Mouse (Mus musculus): ENCODE measurements around the gene Gm42906. TPM values are rescaled to one million over a fixed set of nuclear protein-coding genes. Genes with fewer than 3 reads are reported as not detected.
A peak's percentile ranks its signal among the peaks of the same experiment; 100 is the strongest.

The Gm42906 gene
- polyA plus RNA-seq, 1 experiment from 2014 or later: not detected

GRCm38 (mm10) chr5:151034715-151035512, 393.0 kb downstream of the Gm42906 start:
- no peak for ATAC-seq
- Histone ChIP-seq H3K27ac (no peak overlapping the region), H3K4me3 (replicated peaks) (no peak overlapping the region), H3K36me3 (peaks cover 4% of the 10 kb centered on the region; the same call in 1 of the 2 replicates), H3K27me3 (replicated peaks) (no peaks in the 10 kb centered on the region), H3K9me3 (no peaks in the 10 kb centered on the region), H3K4me1 (replicated peaks) (no peaks in the 10 kb centered on the region), H3K4me2 (replicated peaks) (no peak overlapping the region), H3K9ac (no peak overlapping the region)
- 61% methylated on average over 9 of the region's 9 CpGs for WGBS

GRCm38 (mm10) chr5:151028906-151029305, 399.1 kb downstream of the Gm42906 start:
- Histone ChIP-seq H3K4me3 (replicated peaks) (no peak overlapping the region), H3K27me3 (replicated peaks) (no peaks in the 10 kb centered on the region), H3K4me1 (replicated peaks) (peaks cover 3% of the 10 kb centered on the region; the same call in 1 of the 2 replicates), H3K27ac (no peak overlapping the region), H3K36me3 (no peaks in the 10 kb centered on the region), H3K9ac (no peak overlapping the region), H3K9me3 (no peaks in the 10 kb centered on the region), H3K4me2 (replicated peaks) (no peak overlapping the region)
- 65% methylated on average over 6 of the region's 6 CpGs for WGBS
- ATAC-seq: no peak

GRCm38 (mm10) chr5:151027171-151027570, 400.8 kb downstream of the Gm42906 start:
- ATAC-seq: no peak
- H3K27ac ChIP-seq: no peak overlapping the region
- H3K9me3 ChIP-seq: no peaks in the 10 kb centered on the region
- H3K4me1 ChIP-seq (replicated peaks): peaks cover 9% of the 10 kb centered on the region
- no peaks in the 10 kb centered on the region for H3K36me3 ChIP-seq
- H3K9ac ChIP-seq: no peak overlapping the region
- H3K4me2 ChIP-seq (replicated peaks): no peak overlapping the region
- WGBS: 64% methylated on average over 7 of the region's 7 CpGs
- H3K27me3 ChIP-seq (replicated peaks): no peaks in the 10 kb centered on the region
- H3K4me3 ChIP-seq (replicated peaks): no peak overlapping the region

- Histone ChIP-seq H3K4me1 (replicated peaks) (peaks cover 9% of the 10 kb centered on the region), H3K9ac (no peak overlapping the region), H3K36me3 (no peaks in the 10 kb centered on the region), H3K4me2 (replicated peaks) (no peak overlapping the region), H3K4me3 (replicated peaks) (no peak overlapping the region), H3K27ac (no peak overlapping the region), H3K9me3 (no peaks in the 10 kb centered on the region), H3K27me3 (replicated peaks) (no peaks in the 10 kb centered on the region)
- WGBS: 78% methylated on average over 4 of the region's 4 CpGs
- no peak for ATAC-seq
Observed at GRCm38 (mm10) chr5:151026069-151026468, 401.9 kb downstream of the Gm42906 start.

GRCm38 (mm10) chr5:151024483-151024882, 403.5 kb downstream of the Gm42906 start:
- WGBS: 74% methylated on average over 2 of the region's 2 CpGs
- ATAC-seq: no peak
- no peak overlapping the region for H3K4me3 ChIP-seq (replicated peaks)
- peaks cover 9% of the 10 kb centered on the region for H3K4me1 ChIP-seq (replicated peaks)
- no peak overlapping the region for H3K9ac ChIP-seq
- no peaks in the 10 kb centered on the region for H3K27me3 ChIP-seq (replicated peaks)
- no peaks in the 10 kb centered on the region for H3K36me3 ChIP-seq
- H3K4me2 ChIP-seq (replicated peaks): no peak overlapping the region
- no peak overlapping the region for H3K27ac ChIP-seq
- H3K9me3 ChIP-seq: no peaks in the 10 kb centered on the region

- Histone ChIP-seq H3K36me3 (no peaks in the 10 kb centered on the region), H3K4me3 (replicated peaks) (no peak overlapping the region), H3K9me3 (no peaks in the 10 kb centered on the region), H3K27me3 (replicated peaks) (no peaks in the 10 kb centered on the region), H3K27ac (peak overlapping the region; percentile 70), H3K9ac (no peak overlapping the region), H3K4me1 (replicated peaks) (peaks cover 11% of the 10 kb centered on the region), H3K4me2 (replicated peaks) (peak overlapping the region; percentile 26)
- 13% methylated on average over 8 of the region's 8 CpGs for WGBS
- ATAC-seq: peak; percentile 60
Observed at GRCm38 (mm10) chr5:151023461-151023860, 404.5 kb downstream of the Gm42906 start.

GRCm38 (mm10) chr5:151022939-151023338, 405.0 kb downstream of the Gm42906 start:
- WGBS: 12% methylated on average over 1 of the region's 1 CpGs
- Histone ChIP-seq H3K27me3 (replicated peaks) (no peaks in the 10 kb centered on the region), H3K4me3 (replicated peaks) (no peak overlapping the region), H3K36me3 (no peaks in the 10 kb centered on the region), H3K4me2 (replicated peaks) (no peak overlapping the region), H3K27ac (peak overlapping the region; percentile 70), H3K4me1 (replicated peaks) (peaks cover 10% of the 10 kb centered on the region), H3K9ac (no peak overlapping the region), H3K9me3 (no peaks in the 10 kb centered on the region)
- no peak for ATAC-seq

- Histone ChIP-seq H3K9me3 (no peaks in the 10 kb centered on the region), H3K27me3 (replicated peaks) (no peaks in the 10 kb centered on the region), H3K27ac (no peak overlapping the region), H3K36me3 (no peaks in the 10 kb centered on the region), H3K4me2 (replicated peaks) (no peak overlapping the region), H3K4me1 (replicated peaks) (peaks cover 9% of the 10 kb centered on the region; the same call in 1 of the 2 replicates), H3K9ac (no peak overlapping the region), H3K4me3 (replicated peaks) (no peak overlapping the region)
- WGBS: 71% methylated on average over 7 of the region's 7 CpGs
- no peak for ATAC-seq
Observed at GRCm38 (mm10) chr5:151022026-151022425, 405.9 kb downstream of the Gm42906 start.

GRCm38 (mm10) chr5:151020831-151021230, 407.1 kb downstream of the Gm42906 start:
- H3K4me2 ChIP-seq (replicated peaks): no peak overlapping the region
- ATAC-seq: no peak
- H3K4me3 ChIP-seq (replicated peaks): no peak overlapping the region
- H3K4me1 ChIP-seq (replicated peaks): peaks cover 9% of the 10 kb centered on the region; the same call in 1 of the 2 replicates
- H3K9ac ChIP-seq: no peak overlapping the region
- 79% methylated on average over 14 of the region's 14 CpGs for WGBS
- H3K27ac ChIP-seq: no peak overlapping the region
- H3K36me3 ChIP-seq: no peaks in the 10 kb centered on the region
- no peaks in the 10 kb centered on the region for H3K27me3 ChIP-seq (replicated peaks)
- no peaks in the 10 kb centered on the region for H3K9me3 ChIP-seq

GRCm38 (mm10) chr5:151020031-151020820, 407.7 kb downstream of the Gm42906 start:
- Histone ChIP-seq H3K4me2 (replicated peaks) (no peak overlapping the region), H3K36me3 (no peaks in the 10 kb centered on the region), H3K9ac (no peak overlapping the region), H3K27me3 (replicated peaks) (no peaks in the 10 kb centered on the region), H3K9me3 (no peaks in the 10 kb centered on the region), H3K27ac (no peak overlapping the region), H3K4me1 (replicated peaks) (peaks cover 9% of the 10 kb centered on the region; the same call in 1 of the 2 replicates), H3K4me3 (replicated peaks) (no peak overlapping the region)
- 77% methylated on average over 13 of the region's 13 CpGs for WGBS
- ATAC-seq: no peak

- H3K9me3 ChIP-seq: no peaks in the 10 kb centered on the region
- H3K9ac ChIP-seq: no peak overlapping the region
- no peak overlapping the region for H3K4me3 ChIP-seq (replicated peaks)
- H3K27ac ChIP-seq: no peak overlapping the region
- H3K4me1 ChIP-seq (replicated peaks): peaks cover 9% of the 10 kb centered on the region; the same call in 1 of the 2 replicates
- H3K36me3 ChIP-seq: no peaks in the 10 kb centered on the region
- 48% methylated on average over 5 of the region's 5 CpGs for WGBS
- no peak overlapping the region for H3K4me2 ChIP-seq (replicated peaks)
- ATAC-seq: peak; percentile 75
- H3K27me3 ChIP-seq (replicated peaks): no peaks in the 10 kb centered on the region
Observed at GRCm38 (mm10) chr5:151018959-151019358, 409.0 kb downstream of the Gm42906 start.

GRCm38 (mm10) chr5:151018450-151018849, 409.5 kb downstream of the Gm42906 start:
- H3K27ac ChIP-seq: no peak overlapping the region
- no peak overlapping the region for H3K4me3 ChIP-seq (replicated peaks)
- no peaks in the 10 kb centered on the region for H3K9me3 ChIP-seq
- ATAC-seq: peak; percentile 50
- no peak overlapping the region for H3K9ac ChIP-seq
- no peaks in the 10 kb centered on the region for H3K36me3 ChIP-seq
- H3K4me2 ChIP-seq (replicated peaks): no peak overlapping the region
- whole genome bisulfite sequencing: 71% methylated on average over 5 of the region's 5 CpGs
- H3K27me3 ChIP-seq (replicated peaks): no peaks in the 10 kb centered on the region
- 0 out of 2 replicates have a peak, but pooled peaks cover 9% of the 10 kb centered on the region for H3K4me1 ChIP-seq (replicated peaks)

Data from intestine, embryonic 15.5 days (tissue).